Mouse (Mus musculus) testis, postnatal 14 days (tissue): Measurements from ENCODE around the gene Zfp2.

Experiments
- DNase-seq: peaks from one replicate; pipeline ENCODE4 v3.0.0; 2021; ENCODE audit warnings: low spot score

Zfp2 gene

DNA sequence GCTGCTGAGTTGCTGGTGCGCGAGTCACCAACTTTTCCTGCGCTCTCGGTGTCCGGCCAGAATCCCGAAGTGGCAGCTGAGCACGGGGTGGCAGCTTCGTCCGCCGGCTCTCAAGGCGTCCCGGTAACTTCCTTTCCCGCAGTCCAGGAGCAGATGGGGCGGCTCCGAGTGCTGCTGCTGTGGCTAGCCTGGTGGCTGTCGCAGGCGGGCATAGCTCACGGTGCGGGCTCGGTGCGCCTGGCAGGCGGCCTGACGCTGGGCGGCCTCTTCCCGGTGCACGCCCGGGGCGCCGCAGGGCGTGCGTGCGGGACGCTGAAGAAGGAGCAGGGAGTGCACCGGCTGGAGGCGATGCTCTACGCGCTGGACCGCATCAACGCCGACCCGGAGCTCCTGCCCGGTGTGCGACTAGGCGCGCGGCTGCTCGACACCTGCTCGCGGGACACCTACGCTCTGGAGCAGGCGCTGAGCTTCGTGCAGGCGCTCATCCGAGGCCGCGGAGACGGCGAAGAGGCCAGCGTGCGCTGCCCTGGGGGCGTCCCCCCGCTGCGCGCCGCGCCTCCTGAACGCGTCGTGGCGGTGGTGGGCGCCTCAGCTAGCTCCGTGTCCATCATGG lies 64.9 kb downstream of the Zfp2 start:
- no peak for DNase-seq

DNA sequence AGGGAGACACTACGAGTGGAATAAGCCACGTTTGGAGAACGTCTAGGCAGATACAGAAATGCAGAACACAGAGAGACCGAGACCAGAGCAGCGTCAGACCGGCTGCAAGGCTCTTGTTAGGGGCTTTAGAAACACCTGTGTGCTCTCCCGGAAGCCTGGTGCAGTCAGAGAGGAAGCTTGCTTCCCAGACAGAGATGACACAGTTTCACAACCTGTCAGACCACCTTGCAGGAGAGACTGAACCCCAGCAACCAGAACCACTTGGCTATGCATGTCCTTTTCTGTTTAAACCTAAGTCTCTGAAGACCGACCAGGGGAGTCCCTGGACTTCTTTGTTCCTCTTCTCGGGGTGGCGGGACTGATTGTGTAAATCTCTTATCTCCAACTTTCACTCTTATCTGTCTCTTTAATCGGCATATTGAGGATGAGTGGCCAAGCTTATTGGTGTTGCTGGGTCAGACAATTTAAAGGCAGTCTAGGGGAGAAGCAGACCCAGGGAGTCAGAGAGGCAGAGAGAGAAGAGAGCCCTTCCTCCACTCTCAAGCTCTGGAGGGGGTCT lies 65.7 kb downstream of the Zfp2 start, which contains the start of gene Grm6:
Gene Grm6, plus strand, starts transcription at position 509 of the 559 bp plus-strand sequence.
- no peak for DNase-seq

DNA sequence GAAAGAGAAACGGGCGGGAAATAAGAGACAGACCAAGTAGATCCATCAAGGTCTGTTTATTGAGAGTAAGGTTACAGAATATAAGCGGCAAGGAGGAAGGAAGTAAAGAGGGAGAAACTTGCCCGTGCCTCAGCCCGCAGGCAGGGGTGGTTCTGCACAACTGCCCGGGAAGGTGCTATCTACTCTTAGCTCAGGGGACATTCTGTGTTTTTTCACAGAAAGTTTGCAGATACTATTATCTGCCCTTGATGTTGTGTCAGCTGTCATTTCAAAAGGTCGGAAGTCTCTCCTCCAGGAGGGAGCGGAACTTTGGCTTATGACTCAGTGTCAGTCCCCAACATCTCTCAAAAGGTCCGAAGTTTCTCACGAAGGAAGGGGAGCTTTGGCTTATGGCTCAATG lies 66.7 kb downstream of the Zfp2 start:
- no peak for DNase-seq
